Mouse (Mus musculus): ENCODE measurements at regions not wholly inside any gene's neighbourhood (a gene's known extent, or its start where the extent isn't known, plus 50 kb on each side); places are given as distances from the start of the nearest gene placed in this dataset.

DNA sequence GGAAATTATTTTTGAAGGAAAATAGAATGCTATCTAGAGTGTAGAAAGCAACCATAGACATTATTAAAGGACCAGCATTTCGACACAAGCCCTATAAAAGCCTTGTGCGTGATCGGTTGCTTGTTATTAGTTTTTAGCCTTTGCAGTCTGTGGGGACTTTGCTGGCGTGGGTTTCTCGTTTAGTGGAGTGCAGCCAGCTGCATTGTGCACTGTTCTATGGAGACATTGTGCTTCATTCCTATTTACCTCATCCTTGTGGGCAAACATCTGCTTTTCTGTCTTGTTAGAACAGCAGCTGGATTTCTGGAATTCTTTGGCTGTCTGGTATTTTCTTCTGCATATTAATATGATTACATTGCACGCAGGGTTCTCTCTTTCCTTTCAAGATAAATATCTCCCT lies 101.1 kb downstream of the Kcnrg start:
- no peak for TF ChIP-seq CTCF (IDR thresholded peaks at IDR 0.05; ENCODE audit: low read depth, low read length)
- no peak for TF ChIP-seq POLR2A (IDR thresholded peaks at IDR 0.05; ENCODE audit: extremely low read depth, insufficient read depth, low read length)
- DNase-seq (ENCODE audit: extremely low read depth, low read depth, low spot score), result no peak
- no peaks in the 10 kb centered on the region for H3K79me2 ChIP-seq (ENCODE audit: control insufficient read depth, insufficient read depth, low read length)
- no peak overlapping the region for H3K9ac ChIP-seq (ENCODE audit: low read depth, low read length)
- no peaks in the 10 kb centered on the region for H3K36me3 ChIP-seq (ENCODE audit: control insufficient read depth, insufficient read depth, low read length)
- H3K4me3 ChIP-seq (ENCODE audit: insufficient read depth, low read depth, low read length), result no peak overlapping the region
- H3K4me1 ChIP-seq (ENCODE audit: control insufficient read depth, insufficient read depth, low read length), result no peaks in the 10 kb centered on the region
- no peaks in the 10 kb centered on the region for H3K27me3 ChIP-seq (ENCODE audit: control insufficient read depth, insufficient read depth, low read length)
- no peak overlapping the region for H3K27ac ChIP-seq (replicated peaks; ENCODE audit: insufficient read depth, low read depth, low read length)
- 93% methylated on average over 6 of the region's 6 CpGs for WGBS

DNA sequence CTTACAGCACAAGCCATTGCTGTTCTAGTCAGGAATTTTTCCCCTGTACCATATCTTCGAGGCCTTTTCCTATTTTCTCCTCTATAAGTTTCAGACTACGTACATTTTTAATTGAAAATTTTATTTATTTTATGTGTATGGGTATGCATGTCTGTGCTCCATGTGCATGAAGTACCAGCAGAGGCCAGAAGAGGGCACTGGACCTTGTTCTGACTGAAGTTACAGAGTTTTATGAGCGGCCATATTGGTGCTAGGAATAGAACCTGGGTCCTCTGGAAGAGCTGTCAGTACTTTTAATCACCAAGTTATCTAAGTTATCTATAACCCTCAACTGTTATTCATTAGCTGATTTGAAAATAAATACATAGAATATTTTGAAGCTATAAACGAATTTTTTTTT lies 108.5 kb downstream of the Kcnrg start:
- TF ChIP-seq CTCF (IDR thresholded peaks at IDR 0.05; ENCODE audit: low read depth, low read length) (0 out of 2 replicates have a peak, but pooled peaks have one; percentile 16), POLR2A (IDR thresholded peaks at IDR 0.05; ENCODE audit: extremely low read depth, insufficient read depth, low read length) (no peak)
- Histone ChIP-seq H3K27ac (replicated peaks; ENCODE audit: insufficient read depth, low read depth, low read length) (no peak overlapping the region), H3K4me3 (ENCODE audit: insufficient read depth, low read depth, low read length) (no peak overlapping the region), H3K79me2 (ENCODE audit: control insufficient read depth, insufficient read depth, low read length) (no peaks in the 10 kb centered on the region), H3K9ac (ENCODE audit: low read depth, low read length) (no peak overlapping the region), H3K4me1 (ENCODE audit: control insufficient read depth, insufficient read depth, low read length) (no peaks in the 10 kb centered on the region), H3K27me3 (ENCODE audit: control insufficient read depth, insufficient read depth, low read length) (no peaks in the 10 kb centered on the region), H3K36me3 (ENCODE audit: control insufficient read depth, insufficient read depth, low read length) (no peaks in the 10 kb centered on the region)
- no peak for DNase-seq (ENCODE audit: extremely low read depth, low read depth, low spot score)
- WGBS, result 96% methylated on average over 4 of the region's 4 CpGs

DNA sequence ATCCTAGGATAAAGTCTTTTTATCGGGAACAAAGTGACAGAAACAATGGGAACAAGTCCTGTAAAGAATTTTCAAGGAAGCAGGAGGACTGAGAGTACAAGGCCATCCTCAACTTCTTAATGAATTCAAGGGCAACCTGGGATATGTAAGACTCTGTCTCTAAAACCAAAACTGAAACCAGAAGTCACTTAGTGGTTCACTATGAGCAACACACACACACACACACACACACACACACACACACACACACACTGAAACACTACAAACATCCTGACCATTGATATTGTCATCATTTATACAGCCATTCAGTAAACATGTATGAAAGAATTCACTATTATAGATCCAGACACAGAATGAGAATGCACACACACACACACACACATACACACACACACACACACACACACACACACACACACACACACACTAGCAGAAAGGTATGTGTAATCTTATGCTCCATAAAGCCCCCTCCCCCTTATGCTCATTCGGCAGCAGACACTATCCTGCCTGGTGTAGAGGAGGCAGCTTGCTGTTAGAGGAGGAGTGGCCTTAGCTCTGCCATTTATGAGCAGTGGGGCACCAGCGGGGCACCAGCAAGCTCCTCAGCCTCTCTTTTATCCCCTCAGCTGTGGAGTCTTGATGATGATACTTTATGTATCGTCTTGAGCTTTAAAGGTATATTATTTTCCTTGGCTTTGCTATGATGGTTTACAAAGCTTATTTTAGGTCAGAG lies 111.3 kb downstream of the Kcnrg start:
- Histone ChIP-seq H3K27me3 (ENCODE audit: control insufficient read depth, insufficient read depth, low read length) (no peaks in the 10 kb centered on the region), H3K4me3 (ENCODE audit: insufficient read depth, low read depth, low read length) (no peak overlapping the region), H3K4me1 (ENCODE audit: control insufficient read depth, insufficient read depth, low read length) (no peaks in the 10 kb centered on the region), H3K9ac (ENCODE audit: low read depth, low read length) (no peak overlapping the region), H3K27ac (replicated peaks; ENCODE audit: insufficient read depth, low read depth, low read length) (no peak overlapping the region), H3K79me2 (ENCODE audit: control insufficient read depth, insufficient read depth, low read length) (no peaks in the 10 kb centered on the region), H3K36me3 (ENCODE audit: control insufficient read depth, insufficient read depth, low read length) (no peaks in the 10 kb centered on the region)
- 69% methylated on average over 4 of the region's 4 CpGs for WGBS
- TF ChIP-seq POLR2A (IDR thresholded peaks at IDR 0.05; ENCODE audit: extremely low read depth, insufficient read depth, low read length), result no peak
- no peak for TF ChIP-seq CTCF (IDR thresholded peaks at IDR 0.05; ENCODE audit: low read depth, low read length)
- no peak for DNase-seq (ENCODE audit: extremely low read depth, low read depth, low spot score)

- Histone ChIP-seq H3K27me3 (ENCODE audit: control insufficient read depth, insufficient read depth, low read length) (no peaks in the 10 kb centered on the region), H3K27ac (replicated peaks; ENCODE audit: insufficient read depth, low read depth, low read length) (no peak overlapping the region), H3K4me3 (ENCODE audit: insufficient read depth, low read depth, low read length) (no peak overlapping the region), H3K9ac (ENCODE audit: low read depth, low read length) (no peak overlapping the region), H3K79me2 (ENCODE audit: control insufficient read depth, insufficient read depth, low read length) (no peaks in the 10 kb centered on the region), H3K4me1 (ENCODE audit: control insufficient read depth, insufficient read depth, low read length) (no peaks in the 10 kb centered on the region), H3K36me3 (ENCODE audit: control insufficient read depth, insufficient read depth, low read length) (no peaks in the 10 kb centered on the region)
- DNase-seq (ENCODE audit: extremely low read depth, low read depth, low spot score), result no peak
- 93% methylated on average over 4 of the region's 4 CpGs for WGBS
- TF ChIP-seq CTCF (IDR thresholded peaks at IDR 0.05; ENCODE audit: low read depth, low read length) (no peak), POLR2A (IDR thresholded peaks at IDR 0.05; ENCODE audit: extremely low read depth, insufficient read depth, low read length) (no peak)
Measured at GRCm38 (mm10) chr14:61721302-61721701, 114.0 kb downstream of the Kcnrg start.

- Histone ChIP-seq H3K4me3 (ENCODE audit: insufficient read depth, low read depth, low read length) (no peak overlapping the region), H3K79me2 (ENCODE audit: control insufficient read depth, insufficient read depth, low read length) (no peaks in the 10 kb centered on the region), H3K27me3 (ENCODE audit: control insufficient read depth, insufficient read depth, low read length) (no peaks in the 10 kb centered on the region), H3K36me3 (ENCODE audit: control insufficient read depth, insufficient read depth, low read length) (no peaks in the 10 kb centered on the region), H3K4me1 (ENCODE audit: control insufficient read depth, insufficient read depth, low read length) (no peaks in the 10 kb centered on the region), H3K9ac (ENCODE audit: low read depth, low read length) (no peak overlapping the region), H3K27ac (replicated peaks; ENCODE audit: insufficient read depth, low read depth, low read length) (no peak overlapping the region)
- no peak for DNase-seq (ENCODE audit: extremely low read depth, low read depth, low spot score)
- WGBS, result 74% methylated on average over 3 of the region's 3 CpGs
- TF ChIP-seq CTCF (IDR thresholded peaks at IDR 0.05; ENCODE audit: low read depth, low read length), result no peak
- no peak for TF ChIP-seq POLR2A (IDR thresholded peaks at IDR 0.05; ENCODE audit: extremely low read depth, insufficient read depth, low read length)
Measured at GRCm38 (mm10) chr14:61724942-61725341, 117.7 kb downstream of the Kcnrg start.

GRCm38 (mm10) chr14:61728562-61728961 lies 121.3 kb downstream of the Kcnrg start:
- WGBS, result 74% methylated on average over 5 of the region's 5 CpGs
- no peak overlapping the region for H3K27ac ChIP-seq (replicated peaks; ENCODE audit: insufficient read depth, low read depth, low read length)
- H3K27me3 ChIP-seq (ENCODE audit: control insufficient read depth, insufficient read depth, low read length), result no peaks in the 10 kb centered on the region
- H3K4me3 ChIP-seq (ENCODE audit: insufficient read depth, low read depth, low read length), result no peak overlapping the region
- H3K9ac ChIP-seq (ENCODE audit: low read depth, low read length), result no peak overlapping the region
- H3K36me3 ChIP-seq (ENCODE audit: control insufficient read depth, insufficient read depth, low read length), result no peaks in the 10 kb centered on the region
- TF ChIP-seq POLR2A (IDR thresholded peaks at IDR 0.05; ENCODE audit: extremely low read depth, insufficient read depth, low read length), result no peak
- no peak for TF ChIP-seq CTCF (IDR thresholded peaks at IDR 0.05; ENCODE audit: low read depth, low read length)
- H3K4me1 ChIP-seq (ENCODE audit: control insufficient read depth, insufficient read depth, low read length), result no peaks in the 10 kb centered on the region
- H3K79me2 ChIP-seq (ENCODE audit: control insufficient read depth, insufficient read depth, low read length), result no peaks in the 10 kb centered on the region
- DNase-seq (ENCODE audit: extremely low read depth, low read depth, low spot score), result no peak

All from liver, adult 2 months (tissue).